Mouse (Mus musculus) skeletal muscle tissue, postnatal 0 days (tissue): Measurements from ENCODE around the gene Snrnp25. TPM values are rescaled to one million over a fixed set of nuclear protein-coding genes. Genes with fewer than 3 reads are reported as not detected.

Source experiments
- polyA plus RNA-seq: library from polyadenylated mRNA; unstranded; fragments of >200 nt; fragmentation: Nextera tagmentation; extraction: Ambion mirVana; gene quantifications from 2 replicates; pipeline ENCODE4 v1.2.1, GENCODE M21; 2015

Snrnp25 gene
- polyA plus RNA-seq, result 13.7 and 19.0 TPM in 2 replicates

GRCm38 (mm10) chr11:32205058-32205873 is at the start of gene Snrnp25:
Gene Snrnp25, plus strand, starts transcription at chr11:32205415.

GRCm38 (mm10) chr11:32200075-32200601 is 5.1 kb upstream of the Snrnp25 start, which contains the start of gene Il9r:
Gene Il9r, minus strand, starts transcription at chr11:32200279.

GRCm38 (mm10) chr11:32221951-32222409 is 16.8 kb downstream of the Snrnp25 start, which contains the start of gene Rhbdf1:
Gene Rhbdf1, minus strand, starts transcription at chr11:32222300.

DNA sequence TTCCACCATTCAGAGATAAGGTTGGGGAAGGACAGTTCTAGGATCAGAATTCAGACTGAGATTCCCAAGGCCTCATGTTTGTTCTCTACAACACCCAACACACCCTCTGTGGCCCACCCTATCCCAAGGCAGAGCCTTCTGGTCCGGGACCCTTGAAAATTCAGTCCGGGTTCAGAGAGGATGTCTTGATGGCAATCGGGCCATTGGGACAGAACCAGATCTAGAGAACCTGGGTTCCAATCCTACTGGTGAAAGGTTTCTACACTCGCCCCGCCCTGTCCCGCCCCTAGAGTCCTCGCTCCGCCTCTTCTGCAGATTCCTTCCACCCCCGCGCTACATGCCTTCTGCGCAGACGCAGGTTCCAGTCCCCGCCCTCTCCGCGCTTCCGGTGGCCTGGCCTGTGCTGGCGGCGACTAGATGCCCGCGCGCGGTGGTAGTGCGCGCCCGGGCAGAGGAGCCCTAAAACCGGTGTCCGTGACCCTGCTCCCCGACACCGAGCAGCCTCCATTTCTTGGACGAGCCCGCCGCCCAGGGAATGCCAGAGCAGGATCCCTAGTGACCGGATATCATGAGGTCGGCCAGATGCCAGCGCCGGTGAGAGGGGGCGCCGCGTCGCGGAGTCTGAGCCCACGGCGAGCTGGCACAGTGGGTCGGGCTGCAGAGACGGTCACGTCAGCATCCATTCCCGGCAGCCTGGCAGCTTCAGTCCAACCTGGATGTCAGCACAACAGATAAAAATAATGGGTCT is 21.1 kb downstream of the Snrnp25 start, which contains the start of gene Mpg:
Gene Mpg (plus strand): TSS at position 382 of the 748 bp plus-strand sequence.

Other genes starting within 250 kb of the Snrnp25 start
- 0.09 TPM in 1 of 2 replicates, not detected in the other for gene 4930524B15Rik, start 239.8 kb upstream of the Snrnp25 start, polyA plus RNA-seq
- 1.3 and 1.4 TPM in 2 replicates for gene Nsg2, start 205.0 kb upstream of the Snrnp25 start, polyA plus RNA-seq
- 0.06 TPM in 1 of 2 replicates, not detected in the other for gene Il9r, start 5.1 kb upstream of the Snrnp25 start, polyA plus RNA-seq
- gene Rhbdf1, start 16.9 kb downstream of the Snrnp25 start, polyA plus RNA-seq, result 43.7 and 46.3 TPM in 2 replicates
- 17.7 and 20.4 TPM in 2 replicates for gene Mpg, start 21.1 kb downstream of the Snrnp25 start, polyA plus RNA-seq
- gene Nprl3, start 62.3 kb downstream of the Snrnp25 start, polyA plus RNA-seq, result 19.0 and 21.6 TPM in 2 replicates
- 0.19 TPM in 1 of 2 replicates, not detected in the other for gene Hba-x, start 71.0 kb downstream of the Snrnp25 start, polyA plus RNA-seq
- 1,152 and 1,351 TPM in 2 replicates for gene Hba-a1, start 78.1 kb downstream of the Snrnp25 start, polyA plus RNA-seq
- 0.77 TPM in 1 of 2 replicates, not detected in the other for gene Hbq1b, start 81.5 kb downstream of the Snrnp25 start, polyA plus RNA-seq
- 2,779 and 3,226 TPM in 2 replicates for gene Hba-a2, start 91.1 kb downstream of the Snrnp25 start, polyA plus RNA-seq
- not detected in 2 replicates for gene Hbq1a, start 94.7 kb downstream of the Snrnp25 start, polyA plus RNA-seq
- 7.7 and 8.4 TPM in 2 replicates for gene Sh3pxd2b, start 142.4 kb downstream of the Snrnp25 start, polyA plus RNA-seq
- 35.0 and 36.2 TPM in 2 replicates for gene Ubtd2, start 250.0 kb downstream of the Snrnp25 start, polyA plus RNA-seq